Mouse (Mus musculus) regulatory T cell (primary cell): ENCODE data around the gene Arhgef18.

Experiments
- in situ Hi-C: fragments of 300-600 bp; cut with MboI, MseI; formaldehyde crosslinking; loops from one replicate; pipeline ENCODE4 v1.15.1; 2025; ENCODE audit warnings: high pct_unique_total_duplicates

Gene Arhgef18

GRCm38 (mm10) chr8:3450670-3451069 lies 57.9 kb downstream of the Arhgef18 start:
- in situ Hi-C loops, result loop anchor here (5.0 kb wide), 1 partner anchor 83 kb away; no protein-coding TSS in a partner anchor

- in situ Hi-C loops, result loop anchor here (5.0 kb wide), 1 partner anchor 85 kb away; no protein-coding TSS in a partner anchor
These were observed 59.2 kb downstream of the Arhgef18 start for GRCm38 (mm10) chr8:3451992-3452391.

DNA sequence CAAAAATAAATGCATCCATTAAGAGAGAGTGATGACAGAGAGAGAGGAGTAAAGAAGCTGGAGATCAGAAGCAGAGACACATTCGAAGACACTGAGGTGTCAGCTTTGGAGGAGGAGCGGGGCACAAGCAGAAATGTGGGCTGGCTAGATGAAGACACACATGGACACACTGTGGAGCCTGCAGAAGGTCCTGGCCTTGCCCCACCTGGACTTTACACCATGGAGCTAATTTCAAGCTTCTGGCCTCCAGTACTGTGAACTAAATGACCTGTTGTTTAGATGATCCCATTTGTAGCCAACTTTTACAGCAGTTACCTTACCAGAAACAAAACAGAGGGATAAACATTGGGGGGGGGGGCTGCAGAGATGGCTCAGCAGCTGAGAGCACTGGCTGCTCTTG lies 70.4 kb downstream of the Arhgef18 start:
- in situ Hi-C loops, result no loop called here

GRCm38 (mm10) chr8:3464309-3464708 lies 71.5 kb downstream of the Arhgef18 start:
- in situ Hi-C loops, result no loop called here

DNA sequence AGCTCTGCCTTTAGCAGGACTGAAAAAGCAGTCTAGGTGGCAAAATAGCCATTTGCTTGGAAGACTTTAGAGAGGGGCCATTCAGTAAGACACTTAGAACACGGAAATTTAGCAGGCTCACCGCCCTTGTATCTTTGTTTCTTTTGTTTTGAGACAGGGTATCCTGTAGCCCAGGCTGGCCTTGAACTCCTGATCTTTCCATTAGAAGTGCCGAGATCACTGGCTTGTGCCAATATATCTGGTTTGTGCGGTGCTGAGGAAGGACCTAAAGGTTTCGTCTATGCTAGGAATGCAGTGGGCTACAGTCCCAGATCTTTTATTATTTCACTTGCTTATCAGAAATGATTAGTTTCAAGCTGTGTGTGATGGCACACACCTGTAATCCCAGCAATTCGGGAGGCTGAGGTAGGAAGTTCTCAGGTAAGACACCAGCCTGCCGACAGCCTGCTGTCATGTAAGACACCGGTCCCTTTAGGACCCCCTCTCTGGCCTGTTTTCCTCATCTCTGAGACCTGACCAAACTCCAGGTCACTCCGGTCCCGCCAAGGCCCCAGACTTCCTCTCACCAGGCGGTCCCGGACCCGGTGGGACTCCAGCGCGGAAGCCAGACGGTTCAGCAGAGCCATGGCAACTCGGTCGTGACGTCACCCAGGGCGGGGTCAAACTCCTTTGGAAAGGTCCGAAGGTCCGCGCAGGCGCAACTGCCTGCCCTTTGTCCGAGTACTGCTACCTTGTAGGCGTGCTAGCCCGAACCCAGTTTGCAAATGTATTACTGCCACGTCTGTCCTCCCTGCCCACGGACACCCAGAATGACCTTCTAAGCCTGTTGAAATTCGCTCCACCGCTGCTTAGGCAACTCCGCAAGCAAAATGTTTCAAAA lies 74.4 kb downstream of the Arhgef18 start, which contains the start of gene Pex11g:
Gene Pex11g (minus strand): TSS at position 675 of the 880 bp plus-strand sequence.
- in situ Hi-C loops, result no loop called here

GRCm38 (mm10) chr8:3467886-3468545 lies 75.2 kb downstream of the Arhgef18 start:
- in situ Hi-C loops, result no loop called here

- in situ Hi-C loops, result no loop called here
These were observed 76.0 kb downstream of the Arhgef18 start for GRCm38 (mm10) chr8:3468838-3469237.

- in situ Hi-C loops, result no loop called here
These were observed 77.8 kb downstream of the Arhgef18 start, which contains the start of gene Tex45 for GRCm38 (mm10) chr8:3470562-3470961. Gene Tex45, plus strand, starts transcription at chr8:3470862.

GRCm38 (mm10) chr8:3475715-3476429 lies 83.1 kb downstream of the Arhgef18 start:
- in situ Hi-C loops, result loop anchor here (25.0 kb wide), 1 partner anchor 1136 kb away; the partner anchor contains the start of gene Zfp958

GRCm38 (mm10) chr8:3480221-3480785 lies 87.5 kb downstream of the Arhgef18 start:
- in situ Hi-C loops, result loop anchor here (25.0 kb wide), 1 partner anchor 1132 kb away; the partner anchor contains the start of gene Zfp958

DNA sequence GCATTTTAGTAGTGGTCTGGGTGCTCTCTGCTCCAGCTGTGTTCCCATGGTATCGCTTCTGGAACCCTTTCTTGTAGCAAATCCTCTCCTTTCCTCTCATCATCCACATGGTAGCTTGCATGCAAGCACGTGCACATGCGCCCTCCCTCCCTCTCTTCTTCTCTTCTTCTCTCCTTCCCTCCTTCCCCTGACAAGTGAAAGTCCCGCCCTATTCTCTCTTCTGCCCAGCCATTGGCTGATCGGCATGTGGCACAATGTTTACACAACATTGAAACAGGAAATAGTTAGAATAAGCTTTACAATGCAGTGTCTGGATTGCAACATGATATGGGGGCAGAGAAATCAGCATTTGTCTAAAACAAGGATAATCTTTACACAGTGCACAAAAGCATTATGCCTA lies 88.8 kb downstream of the Arhgef18 start:
- in situ Hi-C loops, result loop anchor here (25.0 kb wide), 1 partner anchor 1131 kb away; the partner anchor contains the start of gene Zfp958

GRCm38 (mm10) chr8:3482240-3482740 lies 89.5 kb downstream of the Arhgef18 start:
- in situ Hi-C loops, result loop anchor here (25.0 kb wide), 1 partner anchor 1130 kb away; the partner anchor contains the start of gene Zfp958

DNA sequence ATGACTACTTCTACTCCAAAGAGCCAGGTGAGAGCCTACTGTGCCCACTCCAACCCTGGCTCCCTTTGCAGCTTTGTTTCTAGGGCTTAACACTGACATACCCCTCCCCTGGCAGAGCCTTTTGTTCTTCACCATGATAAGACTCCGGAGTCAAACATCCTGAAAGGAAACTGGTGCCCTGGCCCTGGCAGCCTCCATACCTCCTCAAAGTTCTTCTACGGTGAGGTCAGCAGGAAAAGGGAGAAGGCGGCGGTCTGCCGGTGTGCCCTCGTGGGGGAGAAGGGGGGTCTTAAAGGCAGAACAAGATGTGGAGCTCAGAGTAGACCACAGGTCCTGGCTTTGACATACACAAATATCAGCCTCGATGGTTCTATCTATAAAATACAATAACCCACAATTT lies 90.7 kb downstream of the Arhgef18 start:
- in situ Hi-C loops, result loop anchor here (25.0 kb wide), 1 partner anchor 1129 kb away; the partner anchor contains the start of gene Zfp958

GRCm38 (mm10) chr8:3485192-3485591 lies 92.4 kb downstream of the Arhgef18 start:
- in situ Hi-C loops, result loop anchor here (25.0 kb wide), 1 partner anchor 1127 kb away; the partner anchor contains the start of gene Zfp958

GRCm38 (mm10) chr8:3492901-3493844 lies 100.4 kb downstream of the Arhgef18 start, which contains the start of gene Zfp358:
Gene Zfp358, plus strand, starts transcription at chr8:3493138.
- in situ Hi-C loops, result loop anchor here (10.0 to 25.0 kb wide), 2 partner anchors 762 to 1119 kb away; partner anchors contain the start of genes Ctxn1, Snapc2 and Zfp958

- in situ Hi-C loops, result loop anchor here (10.0 to 25.0 kb wide), 2 partner anchors 761 to 1118 kb away; partner anchors contain the start of genes Ctxn1, Snapc2 and Zfp958
These were observed 101.0 kb downstream of the Arhgef18 start for GRCm38 (mm10) chr8:3493845-3494208.

- in situ Hi-C loops, result loop anchor here (10.0 to 25.0 kb wide), 2 partner anchors 759 to 1116 kb away; partner anchors contain the start of genes Ctxn1, Snapc2 and Zfp958
These were observed 103.0 kb downstream of the Arhgef18 start for GRCm38 (mm10) chr8:3495578-3496427.

DNA sequence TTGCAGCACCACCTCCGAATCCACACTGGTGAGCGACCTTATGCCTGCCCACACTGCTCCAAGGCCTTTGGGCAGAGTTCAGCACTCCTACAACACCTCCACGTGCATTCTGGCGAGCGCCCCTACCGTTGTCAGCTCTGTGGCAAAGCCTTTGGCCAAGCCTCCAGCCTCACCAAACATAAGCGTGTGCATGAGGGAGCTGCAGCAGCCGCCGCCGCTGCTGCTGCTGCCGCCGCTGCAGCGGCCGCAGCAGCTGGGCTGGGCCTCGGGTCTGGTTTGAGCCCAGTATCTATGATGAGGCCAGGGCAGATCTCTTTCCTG lies 103.6 kb downstream of the Arhgef18 start:
- in situ Hi-C loops, result loop anchor here (10.0 to 25.0 kb wide), 2 partner anchors 758 to 1116 kb away; partner anchors contain the start of genes Ctxn1, Snapc2 and Zfp958
